Mouse (Mus musculus): Measurements from ENCODE around the gene Nfe2. TPM values are rescaled to one million over a fixed set of nuclear protein-coding genes. Genes with fewer than 3 reads are reported as not detected.
"Not testable (repeated sequence)": the region's sequence is repeated elsewhere in the genome, so short reads cannot be mapped to it uniquely, and the experiment has no call there.

The Nfe2 gene
- polyA plus RNA-seq, 1 experiment from 2014 or later: 4.9 TPM

- Histone ChIP-seq H3K4me2 (replicated peaks) (no peak overlapping the region), H3K36me3 (peaks cover 44% of the 10 kb centered on the region), H3K9me3 (no peaks in the 10 kb centered on the region), H3K4me1 (peaks cover 7% of the 10 kb centered on the region; the same call in 1 of the 2 replicates), H3K27me3 (no peaks in the 10 kb centered on the region), H3K27ac (no peak overlapping the region), H3K4me3 (no peak overlapping the region), H3K9ac (no peak overlapping the region)
- 84% methylated on average over 28 of the region's 28 CpGs for WGBS
- ATAC-seq (ENCODE audit: insufficient number of reproducible peaks, insufficient read depth, low FRiP score, low TSS enrichment): peak; percentile 37; the same call in 1 of the 2 replicates
Measured at GRCm38 (mm10) chr15:103248401-103249313, 9.5 kb downstream of the Nfe2 start.

DNA sequence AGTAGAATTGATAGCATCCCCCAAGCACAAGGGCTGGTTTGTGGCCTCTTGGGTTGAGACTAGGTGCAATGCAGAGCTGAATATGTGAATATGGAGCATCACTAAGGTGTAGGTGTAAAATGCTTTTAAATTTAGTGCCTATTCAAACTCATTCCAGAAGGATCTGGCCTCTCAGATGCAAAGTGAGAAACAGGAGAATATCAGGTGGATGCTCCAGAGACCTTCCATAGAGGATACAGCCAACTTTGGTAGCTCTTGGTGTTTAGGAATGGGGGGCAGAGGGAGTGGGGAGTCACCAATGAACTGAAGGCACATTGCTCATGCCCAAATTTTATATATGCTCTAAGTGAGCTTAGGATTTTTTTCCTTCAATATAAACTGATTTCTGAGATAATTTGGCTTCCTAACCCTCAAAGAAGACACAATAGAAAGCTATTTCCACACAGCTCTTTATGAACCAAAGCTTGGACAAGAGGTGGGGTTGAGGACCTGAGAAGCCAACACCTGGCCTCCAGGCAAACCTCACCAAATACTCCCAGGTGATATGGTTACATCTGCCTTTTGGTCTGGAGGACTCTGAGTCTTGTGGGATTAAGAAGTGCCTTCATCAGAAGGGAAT lies 10.3 kb downstream of the Nfe2 start:
- H3K4me1 ChIP-seq: peaks cover 13% of the 10 kb centered on the region
- H3K4me3 ChIP-seq: no peak overlapping the region
- H3K4me2 ChIP-seq (replicated peaks): no peak overlapping the region
- no peaks in the 10 kb centered on the region for H3K27me3 ChIP-seq
- H3K36me3 ChIP-seq: peaks cover 51% of the 10 kb centered on the region
- H3K9ac ChIP-seq: no peak overlapping the region
- no peak overlapping the region for H3K27ac ChIP-seq
- no peak for ATAC-seq (ENCODE audit: insufficient number of reproducible peaks, insufficient read depth, low FRiP score, low TSS enrichment)
- no peaks in the 10 kb centered on the region for H3K9me3 ChIP-seq

GRCm38 (mm10) chr15:103247078-103247781 lies 11.0 kb downstream of the Nfe2 start:
- no peak for ATAC-seq (ENCODE audit: insufficient number of reproducible peaks, insufficient read depth, low FRiP score, low TSS enrichment)
- Histone ChIP-seq H3K4me3 (no peak overlapping the region), H3K9me3 (no peaks in the 10 kb centered on the region), H3K36me3 (peaks cover 57% of the 10 kb centered on the region), H3K27ac (no peak overlapping the region), H3K27me3 (no peaks in the 10 kb centered on the region), H3K9ac (no peak overlapping the region), H3K4me2 (replicated peaks) (no peak overlapping the region), H3K4me1 (peaks cover 20% of the 10 kb centered on the region)
- WGBS: 88% methylated on average over 9 of the region's 9 CpGs

DNA sequence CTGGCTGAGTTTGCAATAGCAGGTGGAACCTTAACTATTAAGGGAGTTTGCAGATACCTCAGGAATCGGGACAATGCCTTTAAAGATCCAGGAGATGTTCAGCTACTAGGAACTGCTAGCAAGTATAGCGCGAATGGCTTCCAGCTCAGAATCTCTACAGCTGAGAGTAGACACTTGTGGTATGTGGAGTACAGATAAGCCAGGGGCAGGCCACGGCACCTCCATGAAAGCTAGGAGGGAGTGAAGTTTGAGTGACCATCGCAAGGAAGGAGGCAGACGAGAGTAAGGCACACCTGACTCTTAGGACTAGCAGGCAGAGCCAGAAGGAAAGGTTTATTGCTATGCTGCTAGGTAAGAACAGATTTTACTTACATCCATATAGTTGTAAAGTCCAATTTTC lies 12.6 kb downstream of the Nfe2 start:
- no peak for ATAC-seq (ENCODE audit: insufficient number of reproducible peaks, insufficient read depth, low FRiP score, low TSS enrichment)
- H3K4me3 ChIP-seq: no peak overlapping the region
- H3K9me3 ChIP-seq: no peaks in the 10 kb centered on the region
- 0 out of 2 replicates have a peak overlapping the region, but pooled peaks have one; percentile 13 for H3K4me2 ChIP-seq (replicated peaks)
- no peaks in the 10 kb centered on the region for H3K27me3 ChIP-seq
- H3K4me1 ChIP-seq: peaks cover 21% of the 10 kb centered on the region
- 79% methylated on average over 6 of the region's 6 CpGs for WGBS
- H3K36me3 ChIP-seq: peaks cover 65% of the 10 kb centered on the region
- no peak overlapping the region for H3K27ac ChIP-seq
- H3K9ac ChIP-seq: no peak overlapping the region

DNA sequence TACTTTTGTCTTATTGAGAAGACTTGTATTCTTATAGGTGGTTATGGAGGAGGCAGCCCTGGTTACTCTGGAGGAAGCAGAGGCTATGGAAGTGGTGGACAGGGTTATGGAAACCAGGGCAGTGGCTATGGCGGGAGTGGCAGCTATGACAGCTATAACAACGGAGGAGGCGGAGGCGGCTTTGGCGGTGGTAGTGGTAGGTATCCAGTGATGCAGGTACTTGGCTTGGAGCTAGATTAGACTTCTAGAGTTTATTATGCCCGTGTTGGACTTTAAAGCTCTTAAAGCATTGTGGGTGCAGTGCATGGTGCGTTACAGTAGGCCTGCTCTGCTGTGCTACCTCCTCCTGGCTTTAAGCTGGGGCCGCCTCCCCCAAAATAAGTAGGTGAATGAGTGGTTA lies 15.3 kb downstream of the Nfe2 start:
- WGBS: 69% methylated on average over 8 of the region's 8 CpGs
- H3K36me3 ChIP-seq: peaks cover 51% of the 10 kb centered on the region
- peak overlapping the region; percentile 94 for H3K4me2 ChIP-seq (replicated peaks)
- H3K9me3 ChIP-seq: no peaks in the 10 kb centered on the region
- H3K4me3 ChIP-seq: peak overlapping the region; percentile 61
- no peak overlapping the region for H3K27ac ChIP-seq
- H3K4me1 ChIP-seq: peaks cover 23% of the 10 kb centered on the region
- ATAC-seq (ENCODE audit: insufficient number of reproducible peaks, insufficient read depth, low FRiP score, low TSS enrichment): no peak
- peak overlapping the region; percentile 87; the same call in 1 of the 2 replicates for H3K9ac ChIP-seq
- no peaks in the 10 kb centered on the region for H3K27me3 ChIP-seq

DNA sequence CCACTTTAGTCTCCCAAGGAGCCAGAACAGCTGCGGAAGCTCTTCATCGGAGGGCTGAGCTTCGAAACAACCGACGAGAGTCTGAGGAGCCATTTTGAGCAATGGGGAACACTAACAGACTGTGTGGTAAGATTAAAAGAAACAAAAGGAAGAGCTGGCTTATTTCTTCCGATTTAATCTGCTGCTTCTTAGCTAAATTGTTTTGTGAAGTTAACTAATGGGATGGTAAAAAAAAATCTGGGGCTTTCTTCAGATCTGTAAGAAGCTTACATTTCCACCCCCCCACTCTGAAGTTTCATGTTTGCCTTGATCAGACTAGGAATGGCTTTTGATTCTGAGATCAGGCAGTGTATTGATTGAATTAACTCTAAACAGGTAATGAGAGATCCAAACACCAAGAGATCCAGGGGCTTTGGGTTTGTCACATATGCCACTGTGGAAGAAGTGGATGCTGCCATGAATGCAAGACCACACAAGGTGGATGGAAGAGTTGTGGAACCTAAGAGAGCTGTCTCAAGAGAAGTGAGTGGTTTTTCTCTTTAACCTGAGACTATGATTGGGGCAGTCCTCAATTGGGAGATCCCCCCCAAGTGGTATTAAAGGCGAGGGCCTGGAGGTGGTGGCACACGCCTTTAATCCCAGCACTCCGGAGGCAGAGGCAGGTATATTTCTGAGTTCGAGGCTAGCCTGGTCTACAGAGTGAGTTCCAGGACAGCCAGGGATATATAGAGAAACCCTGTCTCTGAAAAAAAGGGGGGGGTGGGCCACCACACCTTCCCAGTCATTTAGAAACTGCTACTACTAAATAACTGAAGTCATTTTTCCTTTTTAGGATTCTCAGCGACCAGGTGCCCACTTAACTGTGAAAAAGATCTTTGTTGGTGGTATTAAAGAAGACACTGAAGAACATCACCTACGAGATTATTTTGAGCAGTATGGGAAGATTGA lies 16.9 kb downstream of the Nfe2 start:
- peaks cover 36% of the 10 kb centered on the region for H3K36me3 ChIP-seq
- peaks cover 23% of the 10 kb centered on the region for H3K4me1 ChIP-seq
- ATAC-seq (ENCODE audit: insufficient number of reproducible peaks, insufficient read depth, low FRiP score, low TSS enrichment); H3K27me3 ChIP-seq; H3K9me3 ChIP-seq: not testable (repeated sequence)
- H3K4me3 ChIP-seq: peak overlapping the region; percentile 61
- 11% methylated on average over 12 of the region's 12 CpGs for WGBS
- peak overlapping the region; percentile 94 for H3K27ac ChIP-seq
- H3K9ac ChIP-seq: peak overlapping the region; percentile 87
- peak overlapping the region; percentile 94 for H3K4me2 ChIP-seq (replicated peaks)

DNA sequence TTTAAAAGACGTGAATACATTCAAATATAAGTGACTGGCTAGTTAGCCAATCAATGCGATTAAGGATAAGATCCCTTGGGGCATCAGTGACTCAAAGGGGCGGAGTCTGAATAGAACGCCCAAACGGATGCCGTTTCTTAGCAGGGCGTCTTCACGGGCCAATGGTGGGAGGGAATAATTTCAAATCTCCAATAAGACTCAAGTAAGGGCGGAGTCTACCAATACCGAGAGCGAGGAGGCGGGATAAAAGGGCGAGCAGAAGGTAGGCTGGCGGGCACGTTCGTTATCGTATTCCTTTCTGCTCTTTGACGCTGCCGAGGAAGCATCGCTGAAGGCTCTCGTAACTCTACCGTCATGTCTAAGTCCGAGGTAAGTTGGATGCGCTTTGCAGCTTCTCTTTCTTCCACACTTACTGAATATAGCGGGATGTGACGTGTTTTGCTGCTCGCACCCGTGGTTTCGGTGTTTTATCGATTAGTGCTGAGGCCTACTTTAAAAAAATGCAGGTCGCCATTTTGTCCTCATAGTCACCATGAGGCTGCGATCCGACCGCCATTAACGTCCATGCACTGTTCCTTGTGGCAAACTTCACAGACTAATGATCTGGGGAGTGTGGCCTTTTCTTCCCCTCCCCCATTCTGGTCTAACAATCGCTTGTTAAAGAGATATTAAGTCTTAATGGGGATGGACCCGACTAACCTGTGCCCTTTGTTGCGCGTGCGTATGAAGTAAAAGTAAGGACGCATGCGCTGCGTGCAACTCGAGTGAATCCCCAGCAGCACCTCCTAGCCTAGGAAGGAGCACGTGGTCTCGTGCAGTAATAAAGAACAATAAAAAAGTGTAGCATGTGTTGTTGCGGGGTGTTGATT lies 17.8 kb downstream of the Nfe2 start, which contains the start of gene Hnrnpa1:
Hnrnpa1 (plus strand) TSS at position 273 of the 869 bp plus-strand sequence.
- Histone ChIP-seq H3K27ac (peak within 1 kb of the TSS; percentile 94), H3K4me2 (replicated peaks) (peak within 1 kb of the TSS; percentile 94), H3K9me3 (no peaks in the 10 kb centered on the region), H3K36me3 (peaks cover 33% of the 10 kb centered on the region), H3K4me3 (peak within 1 kb of the TSS; percentile 61), H3K27me3 (no peaks in the 10 kb centered on the region), H3K9ac (peak within 1 kb of the TSS; percentile 87), H3K4me1 (peaks cover 23% of the 10 kb centered on the region)
- WGBS: under 1% methylated on average over 47 of the region's 47 CpGs
- ATAC-seq (ENCODE audit: insufficient number of reproducible peaks, insufficient read depth, low FRiP score, low TSS enrichment): peak; percentile 90

GRCm38 (mm10) chr15:103239685-103240159 lies 18.5 kb downstream of the Nfe2 start, which contains the start of gene Cbx5:
Gene Cbx5 (minus strand): TSS chr15:103239816.
- WGBS: under 1% methylated on average over 39 of the region's 39 CpGs
- ATAC-seq (ENCODE audit: insufficient number of reproducible peaks, insufficient read depth, low FRiP score, low TSS enrichment): peak; percentile 91

GRCm38 (mm10) chr15:103239130-103239684 lies 19.0 kb downstream of the Nfe2 start:
- H3K9me3 ChIP-seq: no peaks in the 10 kb centered on the region
- peak overlapping the region; percentile 87 for H3K9ac ChIP-seq
- H3K4me2 ChIP-seq (replicated peaks): peak overlapping the region; percentile 58
- H3K4me3 ChIP-seq: peak overlapping the region; percentile 61
- H3K36me3 ChIP-seq: peaks cover 41% of the 10 kb centered on the region
- peaks cover 23% of the 10 kb centered on the region for H3K4me1 ChIP-seq
- peak; percentile 89 for ATAC-seq (ENCODE audit: insufficient number of reproducible peaks, insufficient read depth, low FRiP score, low TSS enrichment)
- H3K27me3 ChIP-seq: no peaks in the 10 kb centered on the region
- under 1% methylated on average over 25 of the region's 26 CpGs for WGBS
- H3K27ac ChIP-seq: peak overlapping the region; percentile 94

More at GRCm38 (mm10) chr15:103239685-103240159, 18.5 kb downstream of the Nfe2 start, which contains the start of gene Cbx5:
- peaks cover 23% of the 10 kb centered on the region for H3K4me1 ChIP-seq
- H3K27me3 ChIP-seq: no peaks in the 10 kb centered on the region
- no peaks in the 10 kb centered on the region for H3K9me3 ChIP-seq
- peak within 1 kb of the TSS; percentile 61 for H3K4me3 ChIP-seq
- peak within 1 kb of the TSS; percentile 87 for H3K9ac ChIP-seq
- peak within 1 kb of the TSS; percentile 94 for H3K27ac ChIP-seq
- peak within 1 kb of the TSS; percentile 94 for H3K4me2 ChIP-seq (replicated peaks)
- H3K36me3 ChIP-seq: peaks cover 38% of the 10 kb centered on the region

Data from embryonic facial prominence, embryonic 12.5 days (tissue).